Mouse (Mus musculus) ES-E14 (cell line): Measurements from ENCODE around the gene Olfr295. TPM values are rescaled to one million over a fixed set of nuclear protein-coding genes. Genes with fewer than 3 reads are reported as not detected.

Experiments
- DNase-seq: peaks from one replicate; pipeline ENCODE4 v3.0.0-alpha.2; 2013; ENCODE audit warnings: low read depth, low spot score
- H3K27ac ChIP-seq: 2 replicates; pipeline ENCODE4 v1.5.1; 2012; ENCODE audit warnings: low read depth, mild to moderate bottlenecking, low read length, moderate library complexity, mixed read lengths; ENCODE audit not compliant: poor library complexity, insufficient read depth, severe bottlenecking
- H3K36me3 ChIP-seq: 2 replicates; pipeline ENCODE4 v1.6.1; 2012; ENCODE audit warnings: mild to moderate bottlenecking, low read length, moderate library complexity, mixed read lengths; ENCODE audit not compliant: control insufficient read depth, poor library complexity, insufficient read depth, severe bottlenecking
- H3K4me1 ChIP-seq, 2 experiments: fragments of 150-350 bp in 1 of 2; sonication (generic) in 1 of 2; 2 replicates each; pipeline ENCODE4 v1.6.1; 2012; ENCODE audit warnings: low read length in 2 of 2, mild to moderate bottlenecking in 1 of 2, mixed read lengths in 1 of 2; ENCODE audit not compliant: control insufficient read depth in 2 of 2, insufficient read depth in 2 of 2, poor library complexity in 1 of 2
- H3K4me3 ChIP-seq, 2 experiments: fragments of 150-350 bp in 1 of 2; sonication (generic) in 1 of 2; 2 replicates each; pipeline ENCODE4 v1.5.1; 2012; ENCODE audit warnings: low read length in 2 of 2, low read depth in 1 of 2, mild to moderate bottlenecking in 1 of 2, mixed read lengths in 1 of 2; ENCODE audit not compliant: insufficient read depth in 1 of 2, poor library complexity in 1 of 2, severe bottlenecking in 1 of 2
- H3K9ac ChIP-seq: 2 replicates; pipeline ENCODE4 v1.6.1; 2012; ENCODE audit warnings: low read depth, mild to moderate bottlenecking, low read length, mixed read lengths; ENCODE audit not compliant: poor library complexity, insufficient read depth, severe bottlenecking
- H3K9me3 ChIP-seq: fragments of 150-350 bp; sonication (generic); 2 replicates; pipeline ENCODE4 v1.6.1; 2012; ENCODE audit warnings: low read depth, mild to moderate bottlenecking, low read length; ENCODE audit not compliant: control insufficient read depth, insufficient read depth
- CHD2 ChIP-seq: IDR thresholded peaks from 2 replicates; pipeline ENCODE4 v1.6.1; 2014; ENCODE audit warnings: mild to moderate bottlenecking, low read depth, low read length, inconsistent platforms
- HCFC1 ChIP-seq: IDR thresholded peaks from 2 replicates; pipeline ENCODE4 v1.6.1; 2012; ENCODE audit warnings: low read length, inconsistent platforms, borderline replicate concordance; ENCODE audit not compliant: insufficient read depth
- MAFK ChIP-seq: IDR thresholded peaks from 2 replicates; pipeline ENCODE4 v1.6.1; 2014; ENCODE audit warnings: mild to moderate bottlenecking, low read depth, low read length, inconsistent platforms; ENCODE audit not compliant: insufficient read depth
- ZC3H11A ChIP-seq: IDR thresholded peaks from 2 replicates; pipeline ENCODE4 v1.6.1; 2012; ENCODE audit warnings: low read depth, mild to moderate bottlenecking, inconsistent platforms, low read length, borderline replicate concordance
- ZNF384 ChIP-seq: IDR thresholded peaks from 2 replicates; pipeline ENCODE4 v1.6.1; 2012; ENCODE audit warnings: low read depth, low read length, inconsistent platforms
- in situ Hi-C, 2 experiments: fragments of 600-800 bp; cut with MboI; formaldehyde crosslinking; loops; one replicate each; pipeline ENCODE4 v1.15.1; 2025; ENCODE audit warnings: low sequenced_read_pairs in 2 of 2, inconsistent platforms in 1 of 2; ENCODE audit not compliant: unreplicated experiment in 2 of 2
- total RNA-seq: library from RNA; depleted of rRNA; stranded (reverse); fragments of 300-350 nt; gene quantifications from 2 replicates; pipeline ENCODE4 v1.2.3, GENCODE M21; 2012; rRNA removed

Olfr295 gene
- total RNA-seq = not detected in 2 replicates

- in situ Hi-C loops = no loop called here
- Histone ChIP-seq H3K36me3 (no peaks in the 10 kb centered on the region), H3K4me3 (no peak within 1 kb of the TSS), H3K9ac (no peak within 1 kb of the TSS), H3K9me3 (no peaks in the 10 kb centered on the region), H3K27ac (no peak within 1 kb of the TSS), H3K4me1 (no peaks in the 10 kb centered on the region)
- TF ChIP-seq ZNF384 (no peak), HCFC1 (no peak), CHD2 (no peak), MAFK (no peak), ZC3H11A (no peak)
- no peak for DNase-seq
Observed at GRCm38 (mm10) chr7:86583562-86583961, at the start of gene Olfr295. Gene Olfr295 (plus strand): TSS chr7:86583862.

DNA sequence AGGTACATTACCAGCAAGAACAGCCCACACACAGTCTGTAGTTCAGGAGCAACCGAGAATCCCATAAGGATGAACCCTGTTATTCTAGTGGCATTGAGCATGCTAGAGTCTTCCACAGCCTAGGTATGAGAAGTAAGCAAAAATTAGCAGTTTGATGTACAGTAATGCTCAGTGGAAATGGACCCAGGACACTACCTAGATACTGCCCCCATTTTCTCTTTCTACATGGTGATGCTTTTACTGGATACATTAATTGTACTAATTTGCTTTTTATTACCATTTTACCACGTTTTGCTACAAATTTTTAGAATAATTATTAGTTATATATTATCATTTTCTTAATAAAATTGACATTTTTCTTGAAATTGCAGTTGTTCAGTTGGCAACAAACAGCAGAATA lies 32.9 kb downstream of the Olfr295 start, which contains the start of gene Olfr294:
Gene Olfr294, minus strand, starts transcription at position 101 of the 400 bp plus-strand sequence.
- H3K36me3 ChIP-seq = no peaks in the 10 kb centered on the region
- no peak for DNase-seq
- no peak within 1 kb of the TSS for H3K4me3 ChIP-seq
- H3K4me1 ChIP-seq = no peaks in the 10 kb centered on the region
- no peak within 1 kb of the TSS for H3K27ac ChIP-seq
- no peak within 1 kb of the TSS for H3K9ac ChIP-seq
- no peaks in the 10 kb centered on the region for H3K9me3 ChIP-seq
- in situ Hi-C loops = no loop called here
- TF ChIP-seq ZC3H11A = no peak

Other genes with a start within 250 kb of the Olfr295 start
- 0.76 and 1.5 TPM in 2 replicates for gene Olfr307, start 246.3 kb upstream of the Olfr295 start, total RNA-seq
- not detected in 2 replicates for gene Olfr305, start 216.9 kb upstream of the Olfr295 start, total RNA-seq
- gene Olfr304, start 197.2 kb upstream of the Olfr295 start, total RNA-seq = not detected in 2 replicates
- not detected in 2 replicates for gene Olfr303, start 186.1 kb upstream of the Olfr295 start, total RNA-seq
- not detected in 2 replicates for gene Olfr301, start 180.0 kb upstream of the Olfr295 start, total RNA-seq
- gene Olfr299, start 123.9 kb upstream of the Olfr295 start, total RNA-seq = not detected in 2 replicates
- gene Olfr298, start 91.4 kb upstream of the Olfr295 start, total RNA-seq = not detected in 2 replicates
- not detected in 2 replicates for gene Olfr297, start 63.9 kb upstream of the Olfr295 start, total RNA-seq
- not detected in 2 replicates for gene Olfr294, start 32.8 kb downstream of the Olfr295 start, total RNA-seq
- 0.05 TPM in 1 of 2 replicates, not detected in the other for gene Olfr293, start 65.2 kb downstream of the Olfr295 start, total RNA-seq
- gene Olfr292, start 104.5 kb downstream of the Olfr295 start, total RNA-seq = not detected in 2 replicates
- 0.45 and 0.69 TPM in 2 replicates for gene Folh1, start 192.1 kb downstream of the Olfr295 start, total RNA-seq
- gene Vmn2r77, start 211.2 kb downstream of the Olfr295 start, total RNA-seq = not detected in 2 replicates